Mouse (Mus musculus) kidney, postnatal 14 days (tissue): Measurements from ENCODE around the gene Ldlrad1.

ENCODE experiments used
- DNase-seq: peaks from one replicate; pipeline ENCODE4 v3.0.0; 2022; ENCODE audit warnings: mixed read lengths

Ldlrad1 gene

GRCm38 (mm10) chr4:107208880-107209279, at the start of gene Ldlrad1:
Gene Ldlrad1 (plus strand): TSS chr4:107209180.
- no peak for DNase-seq

- no peak for DNase-seq
Observed at GRCm38 (mm10) chr4:107160181-107160580, 48.8 kb upstream of the Ldlrad1 start.

- no peak for DNase-seq
Observed at GRCm38 (mm10) chr4:107163341-107163740, 45.6 kb upstream of the Ldlrad1 start.

GRCm38 (mm10) chr4:107163756-107164587, 45.0 kb upstream of the Ldlrad1 start:
- DNase-seq, result peak; percentile 81

GRCm38 (mm10) chr4:107166700-107167099, 42.3 kb upstream of the Ldlrad1 start:
- no peak for DNase-seq

GRCm38 (mm10) chr4:107167798-107168197, 41.2 kb upstream of the Ldlrad1 start:
- no peak for DNase-seq

- DNase-seq, result no peak
Observed at GRCm38 (mm10) chr4:107177506-107177905, 31.5 kb upstream of the Ldlrad1 start.

- peak; percentile 99 for DNase-seq
Observed at GRCm38 (mm10) chr4:107178182-107178829, 30.7 kb upstream of the Ldlrad1 start, which contains the start of gene Tmem59. Gene Tmem59 (plus strand): TSS chr4:107178399.

GRCm38 (mm10) chr4:107178830-107179490, 30.0 kb upstream of the Ldlrad1 start, which contains the start of gene Tceanc2:
Gene Tceanc2 (minus strand): TSS chr4:107179116.
- DNase-seq, result peak; percentile 65

- no peak for DNase-seq
Observed at GRCm38 (mm10) chr4:107179561-107179960, 29.4 kb upstream of the Ldlrad1 start.

GRCm38 (mm10) chr4:107180746-107181145, 28.2 kb upstream of the Ldlrad1 start:
- DNase-seq, result no peak

- DNase-seq, result no peak
Observed at GRCm38 (mm10) chr4:107181866-107182265, 27.1 kb upstream of the Ldlrad1 start.

- no peak for DNase-seq
Observed at GRCm38 (mm10) chr4:107182796-107183195, 26.2 kb upstream of the Ldlrad1 start.

GRCm38 (mm10) chr4:107183203-107183602, 25.8 kb upstream of the Ldlrad1 start:
- DNase-seq, result no peak

GRCm38 (mm10) chr4:107185703-107186102, 23.3 kb upstream of the Ldlrad1 start:
- no peak for DNase-seq

- no peak for DNase-seq
Observed at GRCm38 (mm10) chr4:107193841-107194240, 15.1 kb upstream of the Ldlrad1 start.

- DNase-seq, result no peak
Observed at GRCm38 (mm10) chr4:107196454-107196853, 12.5 kb upstream of the Ldlrad1 start.

- no peak for DNase-seq
Observed at GRCm38 (mm10) chr4:107198072-107198471, 10.9 kb upstream of the Ldlrad1 start.

- DNase-seq, result no peak
Observed at GRCm38 (mm10) chr4:107201779-107202178, 7.2 kb upstream of the Ldlrad1 start.

- DNase-seq, result no peak
Observed at GRCm38 (mm10) chr4:107203001-107203400, 6.0 kb upstream of the Ldlrad1 start.

- DNase-seq, result no peak
Observed at GRCm38 (mm10) chr4:107207016-107207415, 2.0 kb upstream of the Ldlrad1 start.

- DNase-seq, result no peak
Observed at GRCm38 (mm10) chr4:107210483-107211097, 1.6 kb downstream of the Ldlrad1 start.

GRCm38 (mm10) chr4:107211465-107211864, 2.5 kb downstream of the Ldlrad1 start:
- DNase-seq, result no peak
